Mouse (Mus musculus) MEL (cell line): ENCODE data around the gene Ifrd1. TPM values are rescaled to one million over a fixed set of nuclear protein-coding genes. Genes with fewer than 3 reads are reported as not detected.
A peak's percentile ranks its signal among the peaks of the same experiment; 100 is the strongest.

Experiments
- DNase-seq: peaks from one replicate; pipeline ENCODE4 v3.0.0; 2011; ENCODE audit warnings: low read depth, low spot score
- H3K27ac ChIP-seq: 2 replicates; pipeline ENCODE4 v1.5.1; 2012; ENCODE audit warnings: low read depth, mild to moderate bottlenecking, control low read depth, low read length, moderate library complexity; ENCODE audit not compliant: control insufficient read depth
- H3K27me3 ChIP-seq, 2 experiments: fragments of 150-350 bp in 1 of 2; sonication (generic) in 1 of 2; 2 replicates each; pipeline ENCODE4 v1.6.1; 2012; ENCODE audit warnings: low read length in 2 of 2, mild to moderate bottlenecking in 2 of 2, improper control_type of control experiment in 1 of 2, moderate library complexity in 1 of 2; ENCODE audit not compliant: insufficient read depth in 2 of 2, control insufficient read depth in 1 of 2
- H3K36me3 ChIP-seq, 2 experiments: 2 replicates each; pipeline ENCODE4 v1.6.1; 2012 to 2014; ENCODE audit warnings: low read length in 2 of 2, improper control_type of control experiment in 1 of 2, inconsistent platforms in 1 of 2, mild to moderate bottlenecking in 1 of 2; ENCODE audit not compliant: insufficient read depth in 2 of 2, control insufficient read depth in 1 of 2
- H3K4me1 ChIP-seq, 2 experiments: fragments of 150-350 bp in 1 of 2; sonication (generic) in 1 of 2; 2 replicates each; pipeline ENCODE4 v1.6.1; 2012; ENCODE audit warnings: low read length in 2 of 2, improper control_type of control experiment in 1 of 2, mild to moderate bottlenecking in 1 of 2; ENCODE audit not compliant: insufficient read depth in 2 of 2, control insufficient read depth in 1 of 2
- H3K4me3 ChIP-seq, 2 experiments: fragments of 150-350 bp in 1 of 2; sonication (generic) in 1 of 2; 2 replicates each; pipeline ENCODE4 v1.5.1; 2012; ENCODE audit warnings: low read depth in 2 of 2, low read length in 2 of 2, mild to moderate bottlenecking in 2 of 2, moderate library complexity in 2 of 2, control low read depth in 1 of 2, improper control_type of control experiment in 1 of 2; ENCODE audit not compliant: control insufficient read depth in 1 of 2, insufficient read depth in 1 of 2
- H3K79me2 ChIP-seq: 2 replicates; pipeline ENCODE4 v1.6.1; 2012; ENCODE audit warnings: mild to moderate bottlenecking, low read length, moderate library complexity; ENCODE audit not compliant: control insufficient read depth, poor library complexity, insufficient read depth
- H3K9ac ChIP-seq: 2 replicates; pipeline ENCODE4 v1.6.1; 2012; ENCODE audit warnings: low read depth, mild to moderate bottlenecking, control low read depth, low read length, moderate library complexity; ENCODE audit not compliant: control insufficient read depth, poor library complexity, severe bottlenecking
- H3K9me3 ChIP-seq: fragments of 150-350 bp; sonication (generic); replicated peaks from 2 replicates; pipeline ENCODE4 v1.6.1; 2012; ENCODE audit warnings: mild to moderate bottlenecking, low read length, improper control_type of control experiment, moderate library complexity; ENCODE audit not compliant: insufficient read depth
- BHLHE40 ChIP-seq: IDR thresholded peaks from 2 replicates; pipeline ENCODE4 v1.6.1; 2012; ENCODE audit warnings: low read depth, mild to moderate bottlenecking, inconsistent platforms, low read length, improper control_type of control experiment, borderline replicate concordance
- CHD1 ChIP-seq: IDR thresholded peaks from 2 replicates; pipeline ENCODE4 v1.6.1; 2012; ENCODE audit warnings: low read depth, mild to moderate bottlenecking, inconsistent platforms, low read length, improper control_type of control experiment
- CTCF ChIP-seq, 3 experiments: IDR thresholded peaks in 2 of 3; conservative IDR thresholded peaks in 1 of 3; 2 replicates each; pipeline ENCODE4 v1.5.1; 2011 to 2012; ENCODE audit warnings: low read length in 3 of 3, low read depth in 2 of 3, mild to moderate bottlenecking in 2 of 3, improper control_type of control experiment in 1 of 3, inconsistent platforms in 1 of 3, mixed read lengths in 1 of 3, moderate library complexity in 1 of 3; ENCODE audit not compliant: control insufficient read depth in 1 of 3, insufficient read depth in 1 of 3, poor library complexity in 1 of 3, severe bottlenecking in 1 of 3
- E2F4 ChIP-seq: IDR thresholded peaks from 2 replicates; pipeline ENCODE4 v1.6.1; 2011; ENCODE audit warnings: low read depth, low read length, improper control_type of control experiment, borderline replicate concordance
- ELF1 ChIP-seq: IDR thresholded peaks from 2 replicates; pipeline ENCODE4 v1.6.1; 2014; ENCODE audit warnings: low read depth, mild to moderate bottlenecking, inconsistent platforms, low read length, improper control_type of control experiment, moderate library complexity
- EP300 ChIP-seq, 2 experiments: IDR thresholded peaks; 2 replicates each; pipeline ENCODE4 v1.6.1; 2011; ENCODE audit warnings: improper control_type of control experiment in 2 of 2, low read length in 2 of 2, low read depth in 1 of 2, mild to moderate bottlenecking in 1 of 2
- ETS1 ChIP-seq: IDR thresholded peaks from 2 replicates; pipeline ENCODE4 v1.6.1; 2012; ENCODE audit warnings: low read depth, mild to moderate bottlenecking, inconsistent platforms, low read length, improper control_type of control experiment, moderate library complexity
- GABPA ChIP-seq: IDR thresholded peaks from 2 replicates; pipeline ENCODE4 v1.6.1; 2012; ENCODE audit warnings: low read depth, mild to moderate bottlenecking, inconsistent platforms, low read length, improper control_type of control experiment, moderate library complexity
- GATA1 ChIP-seq: IDR thresholded peaks from 2 replicates; pipeline ENCODE4 v1.6.1; 2011; ENCODE audit warnings: low read depth, low read length, improper control_type of control experiment
- JUND ChIP-seq: IDR thresholded peaks from 2 replicates; pipeline ENCODE4 v1.6.1; 2011; ENCODE audit warnings: low read depth, mild to moderate bottlenecking, improper control_type of control experiment, low read length
- KAT2A ChIP-seq: conservative IDR thresholded peaks from 2 replicates; pipeline ENCODE4 v1.6.1; 2012; ENCODE audit warnings: low read depth, low read length, improper control_type of control experiment, inconsistent platforms
- MXI1 ChIP-seq: IDR thresholded peaks from 2 replicates; pipeline ENCODE4 v1.6.1; 2011; ENCODE audit warnings: mild to moderate bottlenecking, low read depth, low read length, improper control_type of control experiment
- MYC ChIP-seq: IDR thresholded peaks from 2 replicates; pipeline ENCODE4 v1.6.1; 2011; ENCODE audit warnings: low read depth, mild to moderate bottlenecking, low read length, improper control_type of control experiment, moderate library complexity
- NELFE ChIP-seq: IDR thresholded peaks from 2 replicates; pipeline ENCODE4 v1.6.1; 2011; ENCODE audit warnings: low read depth, low read length, improper control_type of control experiment
- NRF1 ChIP-seq: IDR thresholded peaks from 2 replicates; pipeline ENCODE4 v1.6.1; 2014; ENCODE audit warnings: low read depth, mild to moderate bottlenecking, inconsistent platforms, low read length, improper control_type of control experiment, moderate library complexity; ENCODE audit not compliant: poor library complexity, insufficient read depth, severe bottlenecking
- POLR2A ChIP-seq, 2 experiments: IDR thresholded peaks; 2 replicates each; pipeline ENCODE4 v1.6.1; 2011 to 2012; ENCODE audit warnings: low read length in 2 of 2, mild to moderate bottlenecking in 2 of 2, control low read depth in 1 of 2, improper control_type of control experiment in 1 of 2, low read depth in 1 of 2, moderate library complexity in 1 of 2; ENCODE audit not compliant: control insufficient read depth in 1 of 2, insufficient read depth in 1 of 2, poor library complexity in 1 of 2
- RCOR1 ChIP-seq: IDR thresholded peaks from 2 replicates; pipeline ENCODE4 v1.6.1; 2012; ENCODE audit warnings: low read depth, mild to moderate bottlenecking, inconsistent platforms, low read length, improper control_type of control experiment
- SIN3A ChIP-seq: IDR thresholded peaks from 2 replicates; pipeline ENCODE4 v1.6.1; 2012; ENCODE audit warnings: low read length, improper control_type of control experiment, inconsistent platforms
- UBTF ChIP-seq: IDR thresholded peaks from 2 replicates; pipeline ENCODE4 v1.6.1; 2012; ENCODE audit warnings: low read depth, mild to moderate bottlenecking, inconsistent platforms, low read length, improper control_type of control experiment, moderate library complexity, borderline replicate concordance; ENCODE audit not compliant: insufficient read depth
- ZNF384 ChIP-seq: IDR thresholded peaks from 2 replicates; pipeline ENCODE4 v1.6.1; 2012; ENCODE audit warnings: low read depth, mild to moderate bottlenecking, inconsistent platforms, low read length, improper control_type of control experiment
- polyA plus RNA-seq, 2 experiments: library from polyadenylated mRNA; stranded (reverse) in 1 of 2; unstranded in 1 of 2; fragments of >175 nt in 1 of 2; fragments of >200 nt in 1 of 2; gene quantifications; 2 replicates each; pipeline versions ENCODE4 v1.2.1 to v1.2.4; 2012; ENCODE audit warnings: low replicate concordance in 2 of 2, low read depth in 1 of 2; ENCODE audit not compliant: insufficient read length in 2 of 2, insufficient read depth in 1 of 2, missing spikeins in 1 of 2
- total RNA-seq: library from RNA; depleted of rRNA; stranded (reverse); fragments of 300-350 nt; gene quantifications from 2 replicates; pipeline ENCODE4 v1.2.3, GENCODE M21; 2012

Ifrd1 gene
- total and polyA plus RNA-seq, 3 experiments, result 161 to 167 TPM; not detected in 1

- no peak for TF ChIP-seq CTCF (IDR thresholded peaks at IDR 0.05 in 2 of 3, conservative IDR thresholded peaks at IDR 0.05 in 1 of 3; ENCODE audit: control insufficient read depth in 1 of 3, insufficient read depth in 1 of 3, low read depth in 2 of 3, low read length in 3 of 3, poor library complexity in 1 of 3, severe bottlenecking in 1 of 3)
- TF ChIP-seq EP300 (IDR thresholded peaks at IDR 0.05; ENCODE audit: low read depth in 1 of 2, low read length in 2 of 2), result peak in 1 of 2 experiments; percentile 20; a peak in 1 of 4 replicates
- Histone ChIP-seq H3K9me3 (no peaks in the 10 kb centered on the region), H3K4me3 (peak overlapping the region in 1 of 2 experiments; percentile 58; a peak in 2 of 4 replicates), H3K27ac (no peak overlapping the region), H3K79me2 (peaks cover 31% of the 10 kb centered on the region), H3K27me3 (no peaks in the 10 kb centered on the region), H3K36me3 (peaks cover 4 to 9% of the 10 kb centered on the region in 2 experiments), H3K9ac (peak overlapping the region; percentile 29), H3K4me1 (peaks cover 0 to 3% of the 10 kb centered on the region in 2 experiments; a peak in 3 of 4 replicates)
- no peak for DNase-seq
These were observed 24.0 kb downstream of the Ifrd1 start for GRCm38 (mm10) chr12:40224171-40224880.

- Histone ChIP-seq H3K36me3 (peaks cover 4 to 12% of the 10 kb centered on the region in 2 experiments), H3K27me3 (no peaks in the 10 kb centered on the region), H3K4me1 (peaks cover 0 to 9% of the 10 kb centered on the region in 2 experiments; a peak in 3 of 4 replicates), H3K27ac (peak overlapping the region; percentile 81), H3K9me3 (no peaks in the 10 kb centered on the region), H3K4me3 (peak overlapping the region; percentile 58 to 64), H3K79me2 (peaks cover 33% of the 10 kb centered on the region), H3K9ac (peak overlapping the region; percentile 79)
- TF ChIP-seq E2F4, result no peak
- no peak for TF ChIP-seq POLR2A (IDR thresholded peaks at IDR 0.05; ENCODE audit: control insufficient read depth in 1 of 2, insufficient read depth in 1 of 2, low read depth in 1 of 2, low read length in 2 of 2, poor library complexity in 1 of 2)
- TF ChIP-seq UBTF, result no peak
- TF ChIP-seq NELFE, result no peak
- no peak for TF ChIP-seq JUND
- TF ChIP-seq GATA1, result no peak
- no peak for TF ChIP-seq RCOR1
- no peak; the same call in 1 of the 2 replicates for TF ChIP-seq MXI1
- TF ChIP-seq NRF1, result no peak
- TF ChIP-seq KAT2A, result no peak
- no peak for TF ChIP-seq ZNF384
- no peak for TF ChIP-seq ETS1
- no peak; the same call in 1 of the 2 replicates for TF ChIP-seq SIN3A
- no peak for TF ChIP-seq ELF1
- TF ChIP-seq GABPA, result no peak
- TF ChIP-seq MYC, result no peak; the same call in 1 of the 2 replicates
- TF ChIP-seq CHD1, result no peak
- TF ChIP-seq BHLHE40, result no peak
- DNase-seq, result peak; percentile 70
These were observed 24.6 kb downstream of the Ifrd1 start for GRCm38 (mm10) chr12:40223676-40224075.
